Mouse (Mus musculus) stomach, embryonic 15.5 days (tissue): ENCODE results near the gene Atg16l1. TPM values are rescaled to one million over a fixed set of nuclear protein-coding genes. Genes with fewer than 3 reads are reported as not detected.

ENCODE experiments used
- ATAC-seq: fragments of 200-750 bp; cut with Nextera tagmentation; 2 replicates; pipeline ENCODE4 v1.8.0; 2017; ENCODE audit warnings: low read depth, moderate number of reproducible peaks, moderate TSS enrichment; ENCODE audit not compliant: insufficient read depth, low FRiP score
- H3K27ac ChIP-seq: fragments of 300-500 bp; sonication (generic); 2 replicates; pipeline ENCODE4 v1.5.1; 2015; ENCODE audit warnings: mild to moderate bottlenecking, inconsistent platforms
- H3K27me3 ChIP-seq: fragments of 300-500 bp; sonication (generic); replicated peaks from 2 replicates; pipeline ENCODE4 v1.6.1; 2015; ENCODE audit warnings: inconsistent platforms
- H3K36me3 ChIP-seq: fragments of 300-500 bp; sonication (generic); 2 replicates; pipeline ENCODE4 v1.6.1; 2015; ENCODE audit warnings: inconsistent platforms
- H3K4me1 ChIP-seq: fragments of 300-500 bp; sonication (generic); 2 replicates; pipeline ENCODE4 v1.6.1; 2015; ENCODE audit warnings: inconsistent platforms
- H3K4me2 ChIP-seq: fragments of 300-500 bp; sonication (generic); 2 replicates; pipeline ENCODE4 v1.6.1; 2015; ENCODE audit warnings: mild to moderate bottlenecking, inconsistent platforms
- H3K4me3 ChIP-seq: fragments of 300-500 bp; sonication (generic); replicated peaks from 2 replicates; pipeline ENCODE4 v1.5.1; 2015; ENCODE audit warnings: inconsistent platforms
- H3K9ac ChIP-seq: fragments of 300-500 bp; sonication (generic); 2 replicates; pipeline ENCODE4 v1.6.1; 2015; ENCODE audit warnings: inconsistent platforms
- H3K9me3 ChIP-seq: fragments of 300-500 bp; sonication (generic); 2 replicates; pipeline ENCODE4 v1.6.1; 2016; ENCODE audit warnings: inconsistent platforms
- WGBS: fragments of 180-500 bp; shearing (Covaris S2); methylation state at CpG from one replicate; pipeline ENCODE4 v1.1.7; 2015; 5-methylcytosine and 5-hydroxymethylcytosine counted together
- polyA plus RNA-seq: library from polyadenylated mRNA; unstranded; fragments of >200 nt; fragmentation: Nextera tagmentation; extraction: Ambion mirVana; gene quantifications from 2 replicates; pipeline ENCODE4 v1.2.1, GENCODE M21; 2015

Gene Atg16l1
- polyA plus RNA-seq, 1 experiment from 2014 or later = 28.0 TPM

DNA sequence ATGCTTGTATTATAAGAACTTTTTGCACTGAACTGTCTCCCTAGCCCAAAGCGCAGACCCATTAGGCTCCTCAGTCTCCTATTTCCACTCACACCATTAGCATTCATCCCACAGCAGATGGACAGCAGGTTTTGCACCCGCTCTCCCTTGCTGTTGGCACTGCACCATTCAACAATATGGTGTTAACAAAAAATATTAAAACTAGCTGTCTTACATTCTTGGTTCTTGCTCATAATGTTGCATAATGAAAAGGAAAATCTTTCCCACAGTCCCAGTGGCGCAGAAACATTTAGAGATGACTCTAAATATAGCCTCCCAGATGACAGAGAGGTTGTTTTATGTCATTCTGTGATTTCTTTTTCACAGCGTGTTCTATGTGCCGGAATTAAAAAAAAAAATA is 22.5 kb upstream of the Atg16l1 start:
- H3K9ac ChIP-seq = no peak overlapping the region
- 81% methylated on average over 5 of the region's 5 CpGs for WGBS
- no peaks in the 10 kb centered on the region for H3K9me3 ChIP-seq
- no peak overlapping the region for H3K27ac ChIP-seq
- no peaks in the 10 kb centered on the region for H3K36me3 ChIP-seq
- no peak for ATAC-seq
- no peak overlapping the region for H3K4me3 ChIP-seq
- H3K4me2 ChIP-seq = no peak overlapping the region
- H3K4me1 ChIP-seq = no peaks in the 10 kb centered on the region
- no peaks in the 10 kb centered on the region for H3K27me3 ChIP-seq

DNA sequence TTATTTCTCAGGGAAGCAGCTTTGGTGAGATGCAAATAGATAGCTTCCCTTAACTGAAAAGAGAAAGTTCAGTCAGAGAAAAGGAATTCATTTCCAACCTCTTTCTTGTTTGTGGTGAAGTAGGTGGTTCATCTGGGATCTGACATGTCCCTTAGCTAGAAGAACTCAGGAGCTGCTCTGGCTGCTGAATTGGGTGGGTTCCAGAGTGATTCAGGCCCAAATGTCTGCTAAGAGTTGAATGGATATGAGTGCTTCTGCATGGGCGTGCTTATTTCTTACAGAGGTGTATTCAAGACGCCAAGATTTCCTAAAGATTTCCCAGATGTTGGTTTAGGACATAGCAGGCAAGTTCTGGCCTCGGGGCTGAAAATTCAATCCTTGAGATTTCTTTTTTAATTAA is 21.5 kb upstream of the Atg16l1 start:
- Histone ChIP-seq H3K9me3 (no peaks in the 10 kb centered on the region), H3K27me3 (no peaks in the 10 kb centered on the region), H3K27ac (no peak overlapping the region), H3K4me2 (no peak overlapping the region), H3K9ac (no peak overlapping the region), H3K4me1 (no peaks in the 10 kb centered on the region), H3K4me3 (no peak overlapping the region), H3K36me3 (no peaks in the 10 kb centered on the region)
- no peak for ATAC-seq
- 73% methylated on average over 3 of the region's 3 CpGs for WGBS

DNA sequence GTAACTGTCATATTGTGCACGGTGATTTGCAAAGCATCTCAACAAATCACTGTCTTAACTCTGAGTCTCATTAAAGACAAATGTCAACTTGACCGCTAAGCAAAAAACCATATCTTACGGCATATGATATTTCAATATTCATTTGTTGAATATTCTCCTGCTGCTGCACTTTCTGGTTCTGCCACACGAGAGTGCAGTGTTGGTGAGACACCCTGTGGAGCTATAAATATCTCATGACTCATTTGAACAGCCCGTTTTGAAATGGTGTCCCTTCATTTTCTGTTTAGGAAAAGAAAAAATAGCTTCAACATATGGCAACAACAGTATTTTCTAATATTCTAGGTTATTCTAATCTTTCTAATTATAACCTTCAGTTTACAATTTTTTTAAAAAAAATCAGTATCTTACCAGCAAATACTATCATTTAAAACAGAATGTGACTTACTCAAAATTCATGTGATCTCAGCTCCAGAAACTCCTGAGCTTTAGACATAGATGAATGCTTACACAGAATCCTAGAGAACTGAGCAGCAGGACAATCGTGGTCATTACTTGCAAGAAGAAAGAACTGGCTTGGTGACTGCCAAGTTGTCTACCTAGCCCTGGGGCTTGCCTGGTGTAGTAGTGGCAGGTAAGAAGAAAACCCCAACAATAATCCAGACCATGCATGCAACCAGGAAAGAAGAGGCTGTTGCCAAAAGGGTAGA is 14.9 kb upstream of the Atg16l1 start:
- ATAC-seq = no peak
- no peak overlapping the region for H3K27ac ChIP-seq
- no peak overlapping the region for H3K9ac ChIP-seq
- no peak overlapping the region for H3K4me3 ChIP-seq
- H3K4me2 ChIP-seq = no peak overlapping the region
- no peaks in the 10 kb centered on the region for H3K9me3 ChIP-seq
- H3K27me3 ChIP-seq = no peaks in the 10 kb centered on the region
- H3K36me3 ChIP-seq = no peaks in the 10 kb centered on the region
- 67% methylated on average over 6 of the region's 6 CpGs for WGBS
- no peaks in the 10 kb centered on the region for H3K4me1 ChIP-seq

DNA sequence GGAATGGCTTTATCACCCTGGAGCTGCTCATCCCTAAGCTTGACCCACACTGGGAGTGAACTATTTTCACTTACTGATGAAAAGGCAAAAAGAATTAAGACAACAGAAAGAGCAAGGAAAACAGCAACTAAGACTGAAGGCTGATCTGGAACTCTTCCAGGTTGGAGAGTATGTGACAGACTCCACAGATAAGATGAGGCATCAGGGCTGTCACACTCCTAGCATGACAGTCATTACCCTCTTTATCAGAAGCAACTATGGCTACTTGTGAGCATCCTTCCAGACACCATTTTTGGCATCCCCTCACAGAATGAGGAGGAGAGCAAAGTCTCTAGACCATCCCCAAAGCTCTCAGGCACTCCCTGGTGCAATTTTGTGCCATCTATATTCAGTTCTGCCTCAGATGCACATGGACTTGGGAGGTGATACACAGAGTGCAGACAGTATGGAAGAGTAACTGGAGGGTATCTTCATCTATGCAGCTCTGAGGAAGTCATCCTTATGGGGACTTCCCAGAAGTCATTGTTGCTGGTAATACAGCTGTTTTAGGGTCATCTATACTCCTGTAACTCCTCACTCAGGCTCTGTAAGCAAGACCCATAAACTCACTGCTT is 6.2 kb upstream of the Atg16l1 start:
- Histone ChIP-seq H3K27ac (no peak overlapping the region), H3K9me3 (no peaks in the 10 kb centered on the region), H3K36me3 (no peaks in the 10 kb centered on the region), H3K4me1 (no peaks in the 10 kb centered on the region), H3K4me3 (no peak overlapping the region), H3K9ac (no peak overlapping the region), H3K27me3 (0 out of 2 replicates have a peak, but pooled peaks cover 5% of the 10 kb centered on the region), H3K4me2 (no peak overlapping the region)
- no peak for ATAC-seq

DNA sequence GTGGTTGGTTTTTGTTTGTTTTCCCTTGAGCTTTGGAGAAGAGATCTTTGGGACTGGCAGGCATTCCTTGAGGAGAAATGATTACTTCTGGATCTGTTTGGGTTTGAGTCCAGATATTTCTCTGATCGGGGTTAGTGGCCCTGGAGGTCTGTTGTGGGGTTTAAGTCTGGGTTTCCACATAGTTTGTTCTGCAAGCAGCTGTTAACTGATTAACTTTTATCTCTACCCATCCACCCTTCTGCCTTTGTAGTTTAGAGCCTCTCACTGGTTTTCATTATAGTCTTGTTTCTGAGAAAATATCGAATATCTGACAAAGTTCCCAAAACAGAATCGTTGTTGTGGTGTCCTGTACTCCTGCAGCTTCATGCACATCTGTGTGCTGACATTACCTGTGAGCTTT is 8.2 kb downstream of the Atg16l1 start:
- no peaks in the 10 kb centered on the region for H3K27me3 ChIP-seq
- H3K9me3 ChIP-seq = no peaks in the 10 kb centered on the region
- H3K4me3 ChIP-seq = no peak overlapping the region
- H3K36me3 ChIP-seq = peaks cover 48% of the 10 kb centered on the region
- no peak for ATAC-seq
- no peak overlapping the region for H3K4me2 ChIP-seq
- WGBS = 85% methylated on average over 3 of the region's 3 CpGs
- no peak overlapping the region for H3K9ac ChIP-seq
- no peak overlapping the region for H3K27ac ChIP-seq
- H3K4me1 ChIP-seq = no peaks in the 10 kb centered on the region

DNA sequence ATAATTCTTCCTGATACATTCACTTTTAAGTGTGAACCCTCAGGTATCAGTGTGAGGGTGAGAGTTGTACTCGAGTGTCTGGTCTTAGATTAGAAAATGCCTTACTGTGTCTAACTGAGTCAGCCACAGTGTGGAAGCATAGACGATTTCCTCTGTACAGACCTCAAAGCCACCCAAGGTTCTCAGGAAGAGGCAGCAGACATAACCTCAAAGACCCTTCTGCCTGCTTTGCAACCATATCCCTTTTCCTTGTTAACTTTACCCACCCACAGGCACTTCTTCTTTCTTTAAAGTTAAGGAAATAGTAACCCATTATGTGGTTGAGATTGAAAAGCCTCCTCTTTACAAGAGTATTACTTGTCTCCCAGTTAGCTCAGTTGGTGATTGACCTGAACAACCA is 10.1 kb downstream of the Atg16l1 start:
- H3K4me2 ChIP-seq = no peak overlapping the region
- H3K36me3 ChIP-seq = peaks cover 57% of the 10 kb centered on the region

DNA sequence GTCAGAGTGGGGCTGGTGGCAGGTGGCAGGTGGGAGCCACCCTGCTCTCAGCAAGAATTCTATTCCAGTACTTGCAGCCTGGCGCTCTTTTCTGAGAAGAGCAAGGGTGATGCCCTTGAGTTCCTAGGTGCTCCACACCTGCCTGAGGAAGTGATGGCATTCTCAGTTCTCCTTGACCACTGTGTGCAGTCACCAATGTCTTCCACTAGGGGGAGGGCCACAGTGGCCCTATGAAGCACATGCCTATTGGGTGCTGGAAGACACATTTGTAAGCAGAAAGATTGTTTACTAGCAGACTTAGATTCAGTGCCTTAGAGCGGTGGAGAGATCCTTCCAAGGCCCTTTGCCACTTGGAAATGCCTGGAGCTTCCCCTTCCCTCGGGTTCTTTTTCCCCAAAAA is 10.6 kb downstream of the Atg16l1 start:
- ATAC-seq = no peak
- Histone ChIP-seq H3K27me3 (no peaks in the 10 kb centered on the region), H3K9ac (no peak overlapping the region), H3K4me3 (no peak overlapping the region), H3K4me1 (no peaks in the 10 kb centered on the region), H3K9me3 (no peaks in the 10 kb centered on the region), H3K36me3 (peaks cover 61% of the 10 kb centered on the region), H3K4me2 (no peak overlapping the region), H3K27ac (no peak overlapping the region)
- WGBS = 82% methylated on average over 3 of the region's 3 CpGs

More for the DNA sequence above, 10.1 kb downstream of the Atg16l1 start:
- Histone ChIP-seq H3K9me3 (no peaks in the 10 kb centered on the region), H3K4me1 (no peaks in the 10 kb centered on the region), H3K4me3 (no peak overlapping the region), H3K27me3 (no peaks in the 10 kb centered on the region), H3K27ac (no peak overlapping the region), H3K9ac (no peak overlapping the region)
- no peak for ATAC-seq
- WGBS = 81% methylated on average over 2 of the region's 2 CpGs

DNA sequence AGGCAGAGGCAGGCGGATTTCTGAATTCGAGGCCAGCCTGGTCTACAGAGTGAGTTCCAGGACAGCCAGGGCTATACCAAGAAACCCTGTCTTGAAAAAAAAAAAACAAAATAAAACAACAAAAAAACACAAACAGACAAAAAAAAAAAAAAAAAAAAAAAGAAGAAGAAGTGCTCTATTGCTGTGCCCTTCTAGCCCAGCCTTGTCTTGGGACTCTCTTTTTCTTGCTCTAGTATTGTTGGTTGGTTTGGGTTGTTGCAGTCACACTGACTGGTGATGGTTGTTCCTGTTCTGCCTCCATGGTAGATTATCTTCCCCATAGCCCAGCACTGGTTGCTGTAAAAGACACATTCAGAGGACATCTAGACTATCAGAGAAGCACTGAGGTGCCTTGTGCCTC is 13.6 kb downstream of the Atg16l1 start:
- Histone ChIP-seq H3K4me1 (no peaks in the 10 kb centered on the region), H3K4me2 (no peak overlapping the region), H3K27ac (no peak overlapping the region), H3K36me3 (peaks cover 67% of the 10 kb centered on the region), H3K27me3 (no peaks in the 10 kb centered on the region), H3K9me3 (no peaks in the 10 kb centered on the region), H3K9ac (no peak overlapping the region), H3K4me3 (no peak overlapping the region)
- no peak for ATAC-seq
- 96% methylated on average over 2 of the region's 2 CpGs for WGBS

DNA sequence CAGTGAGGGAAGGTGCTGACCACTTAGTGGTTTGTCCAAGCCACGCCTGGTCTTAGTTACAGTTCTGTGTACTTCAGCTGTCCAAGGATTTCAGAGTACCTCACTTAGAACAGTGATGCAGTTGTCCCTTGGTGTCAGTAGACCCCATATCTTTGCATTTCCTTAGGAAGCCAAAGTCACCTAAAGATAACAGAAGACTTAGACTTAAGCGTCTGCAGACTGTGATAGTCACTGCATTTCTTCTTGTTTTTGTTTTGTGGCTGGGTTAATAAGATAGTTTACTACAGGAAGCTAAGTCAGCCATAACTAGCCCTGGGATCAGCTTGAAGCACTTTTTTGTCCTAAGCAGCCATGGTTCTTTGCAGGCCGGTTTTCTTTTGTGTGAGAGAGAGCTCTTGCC is 14.8 kb downstream of the Atg16l1 start:
- H3K9me3 ChIP-seq = no peaks in the 10 kb centered on the region
- peaks cover 62% of the 10 kb centered on the region for H3K36me3 ChIP-seq
- H3K9ac ChIP-seq = no peak overlapping the region
- WGBS = 82% methylated on average over 3 of the region's 3 CpGs
- H3K4me2 ChIP-seq = no peak overlapping the region
- H3K4me1 ChIP-seq = no peaks in the 10 kb centered on the region
- H3K27me3 ChIP-seq = no peaks in the 10 kb centered on the region
- H3K27ac ChIP-seq = no peak overlapping the region
- ATAC-seq = no peak
- no peak overlapping the region for H3K4me3 ChIP-seq

DNA sequence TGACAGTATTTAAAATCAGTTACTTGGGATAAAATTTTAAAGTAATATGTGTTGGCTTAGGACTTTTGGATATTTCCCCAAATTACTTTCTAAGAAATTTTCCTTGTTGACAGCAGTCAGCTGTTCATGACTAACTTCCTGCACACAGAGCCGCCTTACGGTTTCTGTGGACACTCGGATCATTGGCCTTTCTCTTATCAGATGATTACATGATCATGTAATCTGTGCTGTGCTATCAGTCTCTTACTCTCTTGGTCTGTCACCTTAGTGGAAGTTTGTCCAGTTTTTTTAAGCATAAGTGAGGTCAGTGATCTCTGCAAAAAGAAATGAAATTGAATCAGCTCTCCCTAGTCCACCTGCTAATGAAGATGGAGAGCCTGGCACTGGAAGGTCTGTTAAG is 16.1 kb downstream of the Atg16l1 start:
- 94% methylated on average over 3 of the region's 3 CpGs for WGBS
- no peak for ATAC-seq

DNA sequence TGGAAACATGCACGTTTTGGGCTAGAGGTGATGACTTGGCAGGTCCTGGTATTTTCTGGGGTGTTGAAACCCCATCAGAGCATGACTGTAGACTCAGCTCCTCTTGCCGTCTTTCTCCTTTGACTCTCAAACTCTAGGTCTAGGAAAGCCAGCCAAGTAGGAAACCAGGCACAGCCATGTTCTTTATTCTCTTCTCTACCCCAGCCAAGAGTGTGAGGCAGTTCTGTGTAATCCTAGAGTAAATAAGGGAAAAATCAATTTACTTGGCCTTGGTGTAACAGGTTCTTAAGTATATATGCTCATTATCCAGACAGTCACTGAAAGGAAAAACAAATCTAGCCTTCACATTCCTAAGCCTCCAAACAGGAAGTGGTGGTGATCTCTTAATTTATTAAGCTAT is 17.7 kb downstream of the Atg16l1 start:
- H3K4me3 ChIP-seq = no peak overlapping the region
- H3K9ac ChIP-seq = no peak overlapping the region
- no peaks in the 10 kb centered on the region for H3K27me3 ChIP-seq
- WGBS = 73% methylated on average over 2 of the region's 2 CpGs
- no peaks in the 10 kb centered on the region for H3K4me1 ChIP-seq
- H3K27ac ChIP-seq = no peak overlapping the region
- ATAC-seq = no peak
- no peak overlapping the region for H3K4me2 ChIP-seq
- no peaks in the 10 kb centered on the region for H3K9me3 ChIP-seq
- H3K36me3 ChIP-seq = peaks cover 68% of the 10 kb centered on the region

More for the DNA sequence above, 16.1 kb downstream of the Atg16l1 start:
- no peak overlapping the region for H3K4me3 ChIP-seq
- H3K4me2 ChIP-seq = no peak overlapping the region
- H3K27ac ChIP-seq = no peak overlapping the region
- no peak overlapping the region for H3K9ac ChIP-seq
- H3K4me1 ChIP-seq = no peaks in the 10 kb centered on the region
- peaks cover 67% of the 10 kb centered on the region for H3K36me3 ChIP-seq
- no peaks in the 10 kb centered on the region for H3K27me3 ChIP-seq
- no peaks in the 10 kb centered on the region for H3K9me3 ChIP-seq

DNA sequence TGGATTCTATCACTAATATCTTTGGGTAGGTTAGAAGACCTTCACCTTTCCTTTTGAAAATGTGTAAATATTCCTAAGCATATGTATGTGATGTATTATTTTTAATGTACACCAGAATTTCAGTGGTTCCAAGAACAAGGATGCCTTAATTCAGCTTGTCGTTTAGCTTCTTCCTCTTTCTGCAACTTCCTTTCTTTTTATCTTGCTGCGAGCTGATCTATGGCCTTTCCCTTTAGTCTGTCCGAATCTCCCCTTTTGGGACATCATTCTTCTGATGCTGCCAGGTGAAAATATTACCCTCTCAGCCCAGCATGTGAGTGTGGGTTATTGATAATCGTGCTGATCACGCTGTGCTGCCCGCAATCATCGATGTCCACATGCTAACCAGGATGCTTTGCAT is 19.2 kb downstream of the Atg16l1 start:
- 94% methylated on average over 7 of the region's 7 CpGs for WGBS
- H3K4me3 ChIP-seq = no peak overlapping the region
- no peak overlapping the region for H3K27ac ChIP-seq
- H3K27me3 ChIP-seq = no peaks in the 10 kb centered on the region
- H3K4me2 ChIP-seq = no peak overlapping the region
- ATAC-seq = no peak
- H3K4me1 ChIP-seq = no peaks in the 10 kb centered on the region
- no peaks in the 10 kb centered on the region for H3K9me3 ChIP-seq
- H3K9ac ChIP-seq = no peak overlapping the region
- H3K36me3 ChIP-seq = peaks cover 74% of the 10 kb centered on the region
